Mouse (Mus musculus) urinary bladder, postnatal 10 days (tissue): ENCODE measurements around the gene Bricd5.

Experiments
- DNase-seq: peaks from one replicate; pipeline ENCODE4 v3.0.0; 2022; ENCODE audit warnings: low spot score

Bricd5 gene

DNA sequence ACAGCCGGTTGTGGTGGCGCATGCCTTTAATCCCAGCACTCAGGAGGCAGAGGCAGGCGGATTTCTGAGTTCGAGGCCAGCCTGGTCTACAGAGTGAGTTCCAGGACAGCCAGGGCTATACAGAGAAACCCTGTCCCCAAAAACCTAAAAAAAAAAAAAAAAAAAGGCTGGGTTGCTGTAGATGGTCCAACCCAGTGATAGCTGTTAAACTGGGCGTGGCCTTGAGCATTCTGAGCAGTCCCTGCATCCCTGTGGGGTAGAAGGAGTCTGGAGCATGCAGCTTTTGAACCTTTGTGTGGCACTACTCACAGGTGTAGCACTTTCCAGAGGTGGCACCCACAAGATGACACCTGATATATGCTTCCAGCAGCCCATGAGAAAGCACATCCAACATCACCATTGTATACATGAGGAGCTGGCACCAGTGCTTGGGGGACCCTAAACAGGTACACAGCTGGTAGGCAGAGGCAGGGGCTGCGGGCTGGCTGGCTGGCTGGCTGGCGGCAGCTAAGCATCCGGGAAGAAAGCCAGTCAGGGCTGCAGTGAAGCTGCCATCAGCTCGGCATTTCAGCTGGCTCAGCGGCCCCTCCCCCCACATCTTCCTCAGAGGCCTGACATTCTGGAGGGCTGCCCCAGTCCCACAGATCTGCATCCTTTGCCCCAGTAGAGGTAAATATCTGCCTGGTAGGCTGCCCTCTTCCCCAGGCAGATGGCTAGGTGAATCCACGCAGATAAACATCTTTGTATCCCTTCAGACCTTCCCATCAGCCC, 11.6 kb downstream of the Bricd5 start:
- DNase-seq: no peak

DNA sequence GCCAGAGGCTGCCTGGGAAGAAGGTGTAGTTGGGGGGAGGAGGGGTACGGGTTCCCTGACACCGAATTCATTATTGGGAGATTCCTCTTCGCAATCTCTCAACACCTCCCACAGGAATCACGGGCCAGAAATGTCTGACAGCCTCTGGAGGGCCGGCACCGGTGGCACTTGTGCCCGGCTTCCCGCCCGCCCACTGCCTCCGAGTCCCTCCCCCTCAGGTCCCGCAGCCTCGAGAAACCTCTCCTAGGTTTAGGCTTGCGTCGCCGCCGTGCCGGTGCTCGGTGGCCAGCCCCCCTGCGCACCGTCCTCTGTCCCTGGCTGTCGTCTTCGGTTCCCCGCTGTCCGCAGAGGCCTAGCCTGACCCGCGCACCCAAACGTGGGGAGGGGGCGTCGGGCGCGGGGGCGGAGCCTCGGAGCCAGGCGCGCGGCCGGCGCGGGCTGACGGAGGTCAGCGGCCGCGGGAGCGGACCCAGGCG, 14.5 kb downstream of the Bricd5 start, which contains the start of gene Caskin1:
TSS of gene Caskin1 (plus strand) at position 416 of the 476 bp plus-strand sequence.
- DNase-seq: no peak

DNA sequence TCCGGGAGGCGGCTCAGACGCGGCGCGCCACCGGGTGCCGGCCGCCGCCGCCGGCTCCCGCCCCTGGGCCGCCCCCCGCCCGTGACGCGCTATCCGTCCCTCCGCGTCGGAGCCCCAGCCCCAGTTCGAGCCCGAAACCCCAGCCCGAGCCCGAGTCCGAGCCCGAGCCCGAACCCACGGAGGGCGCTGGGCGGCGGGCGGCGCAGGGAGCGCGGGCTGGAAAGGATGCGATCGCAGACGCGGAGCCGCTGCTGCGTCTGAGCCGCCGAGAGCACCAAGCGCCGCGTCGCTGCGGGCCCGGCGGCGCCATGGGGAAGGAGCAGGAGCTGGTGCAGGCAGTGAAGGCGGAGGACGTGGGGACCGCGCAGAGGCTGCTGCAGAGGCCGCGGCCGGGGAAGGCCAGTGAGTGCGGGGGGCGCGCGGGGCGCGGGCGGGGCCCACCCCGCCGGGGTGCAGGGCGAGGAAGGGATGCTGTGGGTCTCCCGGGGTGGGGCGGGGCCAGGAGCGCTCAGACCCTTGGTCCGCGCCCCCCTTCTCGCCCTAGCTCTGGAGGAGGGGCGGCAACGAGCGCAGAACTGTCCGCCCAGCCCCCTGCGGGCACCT, 15.1 kb downstream of the Bricd5 start:
- no peak for DNase-seq

DNA sequence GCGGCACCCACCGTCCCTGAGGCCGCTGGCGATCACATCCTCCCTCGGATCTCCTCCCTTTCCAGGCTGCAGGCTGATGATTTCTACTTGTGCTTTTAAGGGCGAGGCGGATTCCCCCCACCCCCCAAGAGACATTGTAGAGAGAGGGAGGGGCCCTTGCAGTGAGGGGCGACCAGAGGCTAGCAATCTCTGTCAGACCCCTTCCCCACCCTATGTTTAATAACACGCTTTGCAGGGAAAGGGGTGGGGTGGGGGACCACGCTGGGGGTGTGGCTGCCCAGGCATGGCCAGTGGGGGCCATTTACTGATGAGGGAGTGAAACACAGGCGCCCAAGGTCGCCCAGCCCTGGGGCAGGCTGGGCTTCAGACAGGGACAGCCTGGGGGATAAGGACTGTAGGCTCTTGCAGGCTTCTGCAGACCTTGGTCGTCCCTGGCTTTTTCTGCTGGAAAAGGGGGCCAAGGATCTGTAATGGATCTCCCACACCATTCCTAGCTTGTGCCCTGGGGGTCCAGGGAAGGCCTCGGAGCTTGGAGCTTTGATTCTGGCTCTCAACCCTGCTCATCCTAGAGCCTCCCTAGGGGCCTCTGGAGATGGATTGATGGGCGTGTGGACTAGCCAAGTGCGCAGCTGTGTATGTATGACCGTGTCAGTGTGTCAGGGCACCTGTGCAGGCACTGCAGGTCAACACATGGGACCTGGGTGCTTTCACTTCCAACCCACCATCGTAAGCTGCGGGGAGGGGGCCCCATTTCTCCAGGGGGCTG, 15.8 kb downstream of the Bricd5 start:
- no peak for DNase-seq

DNA sequence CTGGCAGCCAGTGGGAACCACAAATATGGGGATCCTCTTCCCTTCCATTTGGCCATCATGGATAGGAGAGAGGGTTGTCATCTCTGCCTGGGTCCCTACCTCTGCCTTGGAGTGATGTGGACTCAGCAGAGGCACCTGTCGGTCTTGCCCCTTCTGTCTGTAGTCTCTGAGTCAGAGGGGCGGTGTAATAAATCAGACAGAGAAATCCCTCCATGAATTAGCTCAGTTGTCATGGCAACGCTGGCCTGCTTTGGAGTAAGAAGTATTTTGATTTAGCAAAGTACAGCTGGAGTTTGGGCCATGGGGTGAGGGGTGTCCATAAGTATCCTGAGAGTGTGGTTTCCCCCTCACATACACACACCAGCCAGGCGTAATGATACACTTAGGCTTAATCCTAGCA, 16.7 kb downstream of the Bricd5 start:
- DNase-seq: no peak

DNA sequence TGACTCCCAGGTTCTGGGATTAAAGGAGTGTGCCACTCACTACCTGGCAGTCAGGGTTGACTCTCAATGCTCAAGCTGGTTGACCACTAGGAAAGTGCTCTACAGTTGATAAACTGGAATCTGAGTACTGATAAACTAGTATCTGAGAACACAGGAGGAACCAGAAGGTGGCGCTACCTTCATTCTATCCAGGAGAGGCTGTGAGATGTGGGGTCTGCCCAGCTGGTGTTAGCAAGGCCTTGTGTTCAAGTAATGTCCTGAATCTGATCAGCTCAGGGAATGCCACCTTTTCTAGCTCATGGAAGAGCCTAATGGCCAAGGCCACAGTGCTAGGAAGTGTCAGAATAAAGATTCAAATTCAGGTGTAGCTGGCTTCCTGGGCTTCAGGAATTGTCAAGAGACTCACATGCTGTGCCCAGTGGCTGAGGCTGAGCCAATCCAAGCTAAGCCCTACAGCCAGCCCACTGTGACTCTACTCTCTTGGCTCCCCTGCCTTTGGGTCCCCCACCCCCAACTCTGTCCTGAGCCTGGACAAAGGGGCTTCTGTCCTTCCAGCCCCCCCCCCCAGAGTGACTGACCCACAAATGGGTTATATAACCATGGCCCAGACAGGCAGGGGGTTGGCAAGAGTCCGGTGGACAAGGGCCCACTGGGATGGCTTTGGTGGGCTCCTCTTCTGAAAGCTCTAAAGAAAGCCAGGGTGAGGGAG, 21.1 kb downstream of the Bricd5 start:
- DNase-seq: no peak

DNA sequence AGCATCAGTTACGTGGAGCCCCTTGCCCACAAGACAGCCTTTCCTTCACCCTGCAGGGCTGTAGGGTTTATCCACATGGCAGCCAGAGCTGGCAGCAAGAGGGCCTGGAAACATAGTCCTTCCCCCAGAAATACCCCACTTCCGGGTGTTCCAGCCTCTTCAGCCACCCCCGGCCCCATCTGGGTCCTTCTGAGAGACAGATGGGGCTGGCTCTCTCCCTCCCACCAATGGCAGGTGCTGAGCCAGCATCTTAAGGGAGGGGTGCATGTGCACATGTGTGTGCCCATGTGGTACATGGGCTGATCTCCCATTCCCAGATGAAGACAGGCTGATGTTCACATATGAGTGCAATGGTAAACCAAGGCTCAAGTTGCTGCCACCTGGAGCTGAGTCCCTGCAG, 21.8 kb downstream of the Bricd5 start:
- DNase-seq: no peak

DNA sequence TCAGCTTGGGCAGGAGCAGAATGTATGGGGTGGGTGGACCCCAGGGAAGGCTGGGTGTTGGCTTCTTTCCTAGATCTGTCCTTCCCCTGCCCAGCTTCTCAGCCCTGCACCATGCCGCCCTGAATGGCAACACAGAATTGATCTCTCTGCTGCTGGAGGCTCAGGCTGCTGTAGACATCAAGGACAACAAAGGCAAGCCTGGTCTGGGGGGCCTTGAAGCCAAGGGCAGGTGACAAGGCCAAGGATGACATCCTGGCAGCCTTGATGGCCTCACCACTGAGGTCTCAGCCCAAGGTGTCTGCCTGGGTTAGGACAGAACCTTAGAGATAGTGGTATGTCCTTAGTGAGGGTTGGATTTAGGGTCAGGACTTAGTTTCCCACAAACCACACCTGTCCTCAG, 22.3 kb downstream of the Bricd5 start:
- DNase-seq: no peak

DNA sequence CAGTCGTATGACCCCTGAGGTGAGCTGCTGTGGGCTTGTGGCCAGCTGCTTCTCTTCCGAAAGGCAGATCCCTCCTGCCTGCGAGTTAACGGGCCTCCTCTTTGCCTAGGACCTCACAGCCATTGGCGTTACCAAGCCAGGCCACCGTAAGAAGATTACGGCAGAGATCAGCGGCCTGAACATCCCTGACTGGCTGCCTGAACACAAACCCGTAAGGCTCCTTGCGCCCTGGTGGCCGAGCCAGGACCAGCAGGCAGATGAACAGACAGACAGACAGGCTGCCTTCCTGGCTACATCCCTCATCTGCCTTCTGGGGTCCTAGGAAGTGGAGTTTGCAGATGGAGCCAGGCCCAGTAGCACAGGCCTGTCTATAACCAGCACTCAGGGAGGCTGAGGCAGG, 28.5 kb downstream of the Bricd5 start:
- DNase-seq: no peak

DNA sequence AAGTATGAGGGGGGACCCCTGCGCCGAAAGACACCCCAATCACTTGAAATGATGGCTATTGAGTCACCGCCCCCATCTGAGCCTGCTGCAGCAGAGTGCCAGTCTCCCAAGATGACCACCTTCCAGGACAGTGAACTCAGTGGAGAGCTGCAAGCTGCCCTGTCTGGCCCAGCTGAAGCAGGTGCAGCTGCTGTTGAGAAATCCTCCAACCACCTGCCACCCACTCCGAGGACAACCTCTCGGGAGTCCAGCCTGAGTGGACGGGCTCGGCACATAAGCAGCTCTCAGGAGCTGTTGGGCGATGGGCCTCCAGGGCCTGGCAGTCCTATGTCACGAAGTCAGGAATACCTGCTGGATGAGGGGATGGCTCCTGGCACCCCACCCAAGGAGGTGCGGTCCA, 30.4 kb downstream of the Bricd5 start:
- DNase-seq: no peak

DNA sequence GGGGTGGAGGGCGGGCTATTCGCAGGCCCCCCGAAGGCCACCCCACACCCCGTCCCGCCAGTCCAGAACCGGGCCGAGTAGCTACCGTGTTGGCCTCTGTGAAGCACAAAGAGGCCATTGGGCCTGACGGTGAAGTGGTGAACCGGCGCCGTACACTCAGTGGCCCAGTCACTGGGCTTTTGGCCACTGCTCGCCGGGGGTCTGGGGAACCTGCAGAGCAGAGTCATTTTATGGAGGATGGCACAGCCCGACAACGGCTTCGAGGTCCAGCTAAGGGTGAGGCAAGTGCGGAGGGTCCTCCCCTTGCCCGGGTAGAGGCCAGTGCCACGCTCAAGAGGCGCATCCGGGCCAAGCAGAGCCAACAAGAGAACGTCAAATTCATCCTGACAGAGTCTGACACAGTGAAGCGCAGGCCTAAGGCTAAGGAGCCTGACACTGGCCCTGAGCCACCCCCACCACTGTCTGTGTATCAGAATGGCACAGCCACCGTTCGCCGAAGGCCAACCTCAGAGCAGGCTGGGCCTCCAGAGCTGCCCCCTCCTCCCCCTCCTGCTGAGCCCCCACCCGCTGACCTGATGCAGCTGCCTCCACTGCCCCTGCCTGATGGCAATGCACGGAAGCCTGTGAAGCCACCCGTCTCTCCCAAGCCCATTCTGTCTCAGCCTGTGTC, 31.7 kb downstream of the Bricd5 start:
- no peak for DNase-seq

DNA sequence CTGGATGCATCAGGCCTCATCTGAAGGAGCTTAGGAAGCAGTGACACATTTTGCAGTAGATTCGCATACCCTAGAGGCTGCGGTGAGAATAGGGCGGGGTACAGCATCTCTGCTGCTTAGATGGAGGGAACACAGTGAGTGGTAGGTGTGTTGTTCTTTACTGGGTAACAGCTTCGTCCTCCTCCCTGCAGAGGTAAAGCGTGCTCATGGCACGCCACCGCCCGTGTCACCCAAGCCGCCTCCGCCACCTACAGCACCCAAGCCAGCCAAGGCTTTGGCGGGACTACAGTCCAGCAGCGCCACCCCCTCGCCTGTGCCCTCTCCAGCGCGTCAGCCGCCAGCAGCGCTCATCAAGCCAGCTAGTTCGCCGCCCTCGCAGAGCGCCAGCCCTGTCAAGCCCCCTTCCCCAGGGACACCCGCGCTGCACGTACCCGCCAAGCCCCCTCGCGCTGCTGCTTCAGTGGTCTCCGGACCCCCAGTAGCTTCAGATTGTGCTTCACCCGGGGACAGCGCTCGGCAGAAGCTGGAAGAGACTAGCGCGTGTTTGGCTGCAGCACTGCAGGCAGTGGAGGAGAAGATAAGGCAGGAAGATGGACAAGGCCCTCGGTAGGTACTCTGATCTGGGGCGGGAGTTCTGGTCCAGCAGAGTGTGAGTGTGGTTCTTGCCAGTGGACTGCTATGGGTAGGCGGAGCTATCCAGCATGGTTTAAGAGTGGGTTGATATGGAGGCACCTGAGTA, 32.8 kb downstream of the Bricd5 start:
- DNase-seq: no peak

DNA sequence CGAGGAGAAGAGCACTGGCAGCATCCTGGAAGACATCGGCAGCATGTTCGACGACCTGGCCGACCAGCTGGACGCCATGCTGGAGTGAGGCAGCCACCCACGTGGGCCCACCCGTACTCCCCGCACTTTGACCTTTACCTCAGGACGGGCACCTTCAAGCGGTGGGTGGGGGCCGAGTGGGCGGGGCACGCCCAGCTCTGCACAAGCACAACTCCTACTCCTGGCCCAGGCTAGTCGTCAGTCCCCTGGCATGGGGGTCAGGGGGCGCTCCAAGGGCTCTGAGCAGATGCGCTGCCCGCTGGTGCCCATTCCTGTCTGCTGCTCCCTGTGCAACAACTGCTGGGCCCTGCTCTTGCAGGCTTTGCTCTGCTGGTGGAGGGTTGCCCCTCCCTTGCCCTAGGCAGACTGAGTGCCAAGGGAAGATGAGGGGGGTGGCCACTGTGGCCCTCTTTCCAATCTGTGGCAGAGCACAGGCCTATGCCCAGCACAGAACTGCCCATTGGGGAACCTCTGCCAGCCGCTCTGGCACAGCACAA, 33.5 kb downstream of the Bricd5 start:
- no peak for DNase-seq

DNA sequence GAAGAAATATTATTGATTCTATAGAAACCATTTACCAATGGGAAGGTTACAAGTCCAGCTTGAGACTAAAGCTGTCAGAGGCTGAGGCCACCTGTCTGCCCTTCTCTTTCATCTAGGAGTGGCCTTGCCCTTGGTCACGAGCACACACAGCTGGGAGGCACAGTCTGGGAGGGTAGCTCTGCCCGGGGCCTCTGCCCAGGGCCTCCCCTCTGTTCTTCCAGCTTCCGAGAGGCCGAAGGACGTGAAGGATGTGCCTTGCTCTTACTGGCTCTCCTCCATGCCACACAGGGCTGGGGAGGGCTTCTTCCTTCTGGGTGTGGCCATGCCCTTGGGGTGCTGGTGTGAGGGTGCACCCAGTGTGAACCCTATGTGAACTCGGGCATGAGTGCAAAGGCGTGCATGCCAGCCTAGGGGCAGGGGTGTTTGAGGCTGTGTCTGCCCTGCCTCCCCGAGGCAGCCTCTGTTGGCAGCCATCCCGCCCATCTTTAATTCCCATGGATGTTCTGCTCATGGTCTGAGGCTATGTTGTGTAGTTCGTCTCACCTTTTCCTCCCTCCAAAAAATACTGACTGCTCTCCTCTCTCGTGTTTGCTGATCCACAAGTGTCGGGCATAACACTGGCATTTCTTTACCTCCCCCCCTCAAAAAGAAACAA, 34.2 kb downstream of the Bricd5 start:
- DNase-seq: no peak

DNA sequence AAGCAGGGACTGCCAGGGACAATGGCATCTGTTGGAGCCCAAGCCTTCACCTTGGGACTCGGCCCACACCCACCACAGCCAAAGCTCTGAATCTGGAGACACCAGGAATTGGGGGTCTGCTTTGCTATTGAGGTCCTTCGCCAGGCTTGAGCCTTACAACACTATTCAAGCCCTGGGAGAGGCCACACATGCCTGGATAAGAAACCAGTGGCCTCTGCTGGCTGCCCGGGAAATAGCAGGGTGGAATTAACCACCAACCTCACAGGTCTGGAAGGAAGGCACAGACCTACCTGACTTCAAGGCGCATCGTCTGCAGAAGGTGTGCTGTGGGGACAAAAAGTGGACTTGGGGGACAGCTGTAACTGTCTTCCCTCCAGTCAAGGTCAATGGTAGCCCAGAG, 39.9 kb downstream of the Bricd5 start:
- DNase-seq: no peak

DNA sequence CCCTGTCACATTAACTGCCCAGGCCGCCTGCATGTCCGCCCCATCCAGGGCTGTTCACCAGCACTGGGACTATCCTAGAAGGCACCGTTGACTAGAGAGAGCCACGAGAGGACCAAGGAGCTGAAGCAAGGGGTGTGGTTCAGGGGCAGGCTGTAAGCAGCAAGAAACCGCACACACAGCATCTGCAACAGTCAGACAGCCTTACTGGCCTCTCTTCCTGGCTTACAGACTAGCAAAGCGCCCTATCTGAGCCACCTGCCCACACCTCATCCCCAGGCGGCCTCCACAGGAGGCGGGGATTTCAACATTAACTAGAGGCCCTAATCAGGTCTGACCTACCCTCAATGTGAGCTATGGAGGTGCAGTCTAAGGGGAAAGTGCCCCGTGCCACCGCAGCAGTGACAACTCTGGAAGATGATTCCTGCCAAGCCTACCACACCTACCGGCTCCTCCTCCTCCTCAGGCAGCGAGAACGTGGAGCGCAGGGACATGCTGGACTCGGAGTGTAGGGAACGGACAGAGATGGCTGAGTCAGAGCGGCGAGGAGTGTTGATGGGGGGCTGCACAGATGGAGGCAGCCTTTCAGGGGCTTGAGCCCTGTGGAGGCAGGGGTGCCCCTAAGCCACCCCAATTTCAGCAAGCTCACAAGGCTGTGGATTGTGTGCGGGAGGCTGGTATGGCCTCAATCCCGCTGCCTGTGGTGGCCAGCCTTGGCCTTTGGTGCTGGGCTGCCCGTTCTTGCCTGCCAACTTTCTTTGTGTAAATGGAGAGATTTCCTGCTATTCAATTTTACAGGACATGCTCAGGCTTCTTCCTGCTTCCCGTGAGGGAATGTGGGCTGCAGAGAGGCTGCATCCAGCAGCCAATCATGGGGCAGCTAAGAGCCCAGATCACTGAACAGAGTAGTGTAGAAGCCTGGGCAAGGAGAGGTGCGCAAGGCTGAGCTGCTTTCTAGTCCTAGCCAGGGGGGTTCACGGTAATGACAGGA, 40.9 kb downstream of the Bricd5 start:
- no peak for DNase-seq

DNA sequence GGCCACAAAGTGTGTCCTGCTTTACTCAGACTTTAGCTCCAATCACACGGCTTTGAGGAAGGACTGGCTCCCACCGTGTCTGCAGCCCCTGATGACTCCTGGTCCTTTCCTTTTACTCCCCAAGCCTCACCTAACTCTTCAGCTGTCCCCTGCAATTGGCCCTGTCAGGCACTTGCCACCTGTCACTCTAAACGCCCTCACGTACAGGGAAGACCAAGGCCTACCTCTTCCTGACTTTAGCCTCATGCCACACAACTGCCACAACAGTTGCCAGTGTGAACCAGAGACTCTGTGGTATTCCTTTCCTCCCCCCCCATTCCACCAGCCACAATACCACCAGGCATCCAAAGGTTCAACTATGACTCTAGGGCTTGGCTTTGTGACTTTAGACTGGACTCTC, 46.8 kb downstream of the Bricd5 start:
- no peak for DNase-seq

DNA sequence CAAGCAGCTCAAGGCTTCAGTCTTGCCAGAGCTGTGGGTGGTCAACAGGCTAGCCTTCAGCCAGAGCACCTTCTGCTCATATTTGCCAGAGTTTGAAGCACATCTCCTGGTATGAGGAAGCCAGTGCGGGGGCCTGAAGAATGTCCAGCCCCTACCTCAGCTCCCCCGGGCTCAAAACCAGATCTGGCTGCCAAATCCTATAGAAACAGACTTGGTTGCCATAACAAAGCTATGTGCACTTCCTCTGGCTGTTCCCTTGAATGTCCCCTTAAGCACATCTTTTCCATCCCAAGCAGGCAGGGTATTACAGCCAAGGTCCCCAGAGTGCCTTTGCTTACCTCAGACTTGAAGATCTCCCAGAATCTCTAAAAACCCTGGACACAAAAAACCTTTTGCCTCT, 51.0 kb downstream of the Bricd5 start:
- no peak for DNase-seq
